In genomic region chr4:95188107-95188506, GRCm38 (mm10) we compare ENCODE assay signal across 15 mouse cellular contexts.
DNase-seq lines count a peak whose midpoint lies in the region; ATAC-seq and TF ChIP-seq lines count a peak whose summit lies in the region.
"Had no signal": no experiment of that assay in that cellular context is flagged by ENCODE, and none has a peak within 500 bp of the region (broad histone marks: within the 10 kb centered on the region; RNA-seq: fewer than 3 reads in every experiment).

No protein-coding gene starts in this region.

- TF ChIP-seq CTCF in liver, postnatal 0 days (IDR thresholded peaks at IDR 0.05; ENCODE audit: low read depth), result no peak
- no peak for TF ChIP-seq CTCF in intestine, postnatal 0 days (IDR thresholded peaks at IDR 0.05; ENCODE audit: low read depth)

- no peak overlapping the region for H3K4me3 ChIP-seq in liver, postnatal 0 days (ENCODE audit: low read depth, low read length)
- no peak overlapping the region for H3K4me3 ChIP-seq in intestine, postnatal 0 days (ENCODE audit: low read depth, low read length)
- H3K4me3 ChIP-seq: embryonic facial prominence, embryonic 15.5 days; forebrain, embryonic 13.5 days; gastrocnemius, adult 2 months; heart, embryonic 10.5 days had no signal

- no peak overlapping the region for H3K4me2 ChIP-seq in liver, postnatal 0 days (ENCODE audit: low read depth, low read length)
- H3K4me2 ChIP-seq in intestine, postnatal 0 days (replicated peaks; ENCODE audit: low read depth), result no peak overlapping the region
- H3K4me2 ChIP-seq: embryonic facial prominence, embryonic 15.5 days; forebrain, embryonic 13.5 days; lung, embryonic 14.5 days had no signal

- H3K27ac ChIP-seq in liver, postnatal 0 days (ENCODE audit: low read depth), result no peak overlapping the region
- no peak overlapping the region for H3K27ac ChIP-seq in intestine, postnatal 0 days (ENCODE audit: low read depth, low read length)
- H3K27ac ChIP-seq: embryonic facial prominence, embryonic 15.5 days; forebrain, embryonic 13.5 days; gastrocnemius, adult 2 months; heart, embryonic 10.5 days; kidney, postnatal 0 days had no signal

- H3K9ac ChIP-seq in liver, postnatal 0 days (replicated peaks), result no peak overlapping the region
- H3K9ac ChIP-seq in intestine, postnatal 0 days (ENCODE audit: low read depth, low read length), result no peak overlapping the region
- H3K9ac ChIP-seq: embryonic facial prominence, embryonic 15.5 days; forebrain, embryonic 13.5 days; lung, embryonic 14.5 days had no signal

- no peaks in the 10 kb centered on the region for H3K9me3 ChIP-seq in liver, postnatal 0 days (ENCODE audit: low read length)
- H3K9me3 ChIP-seq in intestine, postnatal 0 days (ENCODE audit: control insufficient read depth), result no peaks in the 10 kb centered on the region
- H3K9me3 ChIP-seq: embryonic facial prominence, embryonic 15.5 days; forebrain, embryonic 13.5 days; heart, embryonic 10.5 days had no signal

- no peak for TF ChIP-seq EP300 in liver, postnatal 0 days (IDR thresholded peaks at IDR 0.05; ENCODE audit: low read depth)

- H3K4me1 ChIP-seq in liver, postnatal 0 days (ENCODE audit: insufficient read depth), result peaks cover 9% of the 10 kb centered on the region
- peaks cover 5% of the 10 kb centered on the region; the same call in 1 of the 2 replicates for H3K4me1 ChIP-seq in intestine, postnatal 0 days (replicated peaks; ENCODE audit: control insufficient read depth, insufficient read depth, low read length)

- WGBS in liver, postnatal 0 days (ENCODE audit: insufficient replicate concordance), result 65% methylated on average over 3 of the region's 3 CpGs
- 36% methylated on average over 3 of the region's 3 CpGs for whole genome bisulfite sequencing in intestine, postnatal 0 days

- no peak for ATAC-seq in liver, postnatal 0 days
- peak; percentile 69 for ATAC-seq in intestine, postnatal 0 days
- ATAC-seq in granulocyte monocyte progenitor cell, adult 5-6 weeks (replicated peaks; ENCODE audit: poor library complexity, severe bottlenecking), result no peak
- ATAC-seq: forebrain, embryonic 13.5 days had no signal

- no peaks in the 10 kb centered on the region for H3K36me3 ChIP-seq in liver, postnatal 0 days (replicated peaks; ENCODE audit: insufficient read depth, low read length)
- H3K36me3 ChIP-seq in intestine, postnatal 0 days (ENCODE audit: control insufficient read depth, insufficient read depth), result no peaks in the 10 kb centered on the region
- H3K36me3 ChIP-seq: embryonic facial prominence, embryonic 15.5 days; heart, embryonic 10.5 days had no signal

- no peaks in the 10 kb centered on the region for H3K27me3 ChIP-seq in liver, postnatal 0 days (ENCODE audit: insufficient read depth, low read length)
- H3K27me3 ChIP-seq in intestine, postnatal 0 days (replicated peaks; ENCODE audit: control insufficient read depth, insufficient read depth, low read length), result no peaks in the 10 kb centered on the region
- H3K27me3 ChIP-seq: embryonic facial prominence, embryonic 15.5 days had no signal

- peak; percentile 18 for DNase-seq in liver
- DNase-seq in liver, postnatal 0 days, result no peak
- DNase-seq in Muller cell, postnatal 12 days (ENCODE audit: inconsistent ontology term), result peak; percentile 32
- no peak for DNase-seq in layer of hippocampus, adult 9-11 months
- DNase-seq in right cerebral cortex, postnatal 36 days (ENCODE audit: low spot score in 2 of 2), result no peak
- DNase-seq in cerebellum, postnatal 10 days, result no peak
- DNase-seq: cerebellum, adult 2 months; gastrocnemius, adult 2 months; lung, embryonic 14.5 days had no signal

Comparison
In these comparisons a context has a peak if more than half of its experiments do, and no peak if none do; other contexts are left out.
1. DNase-seq: peak in liver (single experiment) and Muller cell, postnatal 12 days (single experiment); none in liver, postnatal 0 days (single experiment), layer of hippocampus, adult 9-11 months (single experiment), right cerebral cortex, postnatal 36 days (0 of 2) and cerebellum, postnatal 10 days (0 of 2).